Mouse (Mus musculus) kidney, adult 8-10 months (tissue): Measurements from ENCODE around the gene Mc3r.

Source experiments
- DNase-seq, 2 experiments: peaks; one replicate each; pipeline ENCODE4 v3.0.0; 2022

Mc3r gene

GRCm38 (mm10) chr2:172256418-172256817 lies 8.1 kb downstream of the Mc3r start:
- no peak for DNase-seq

- DNase-seq: no peak
Measured at GRCm38 (mm10) chr2:172256956-172257355, 8.7 kb downstream of the Mc3r start.

- DNase-seq: no peak
Measured at GRCm38 (mm10) chr2:172257471-172258065, 9.3 kb downstream of the Mc3r start.

DNA sequence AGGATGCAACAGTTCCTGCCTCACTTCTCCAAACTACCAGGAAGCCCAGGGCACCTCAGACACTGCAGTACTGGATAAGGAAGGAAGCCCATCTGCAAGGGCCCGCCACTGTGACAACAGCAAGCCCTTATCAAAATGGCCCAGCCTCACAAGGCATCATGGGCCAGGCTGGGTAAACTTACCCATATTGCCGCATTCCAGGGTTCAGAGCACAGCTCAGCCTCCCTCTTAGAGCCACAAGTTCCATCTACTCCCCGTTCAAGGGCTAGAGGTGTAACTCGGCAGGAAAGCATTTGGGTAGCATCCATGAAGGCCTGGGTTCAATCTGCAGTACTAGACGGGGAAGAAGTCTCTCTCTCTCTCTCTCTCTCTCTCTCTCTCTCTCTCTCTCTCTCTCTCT lies 11.8 kb downstream of the Mc3r start:
- DNase-seq: no peak

DNA sequence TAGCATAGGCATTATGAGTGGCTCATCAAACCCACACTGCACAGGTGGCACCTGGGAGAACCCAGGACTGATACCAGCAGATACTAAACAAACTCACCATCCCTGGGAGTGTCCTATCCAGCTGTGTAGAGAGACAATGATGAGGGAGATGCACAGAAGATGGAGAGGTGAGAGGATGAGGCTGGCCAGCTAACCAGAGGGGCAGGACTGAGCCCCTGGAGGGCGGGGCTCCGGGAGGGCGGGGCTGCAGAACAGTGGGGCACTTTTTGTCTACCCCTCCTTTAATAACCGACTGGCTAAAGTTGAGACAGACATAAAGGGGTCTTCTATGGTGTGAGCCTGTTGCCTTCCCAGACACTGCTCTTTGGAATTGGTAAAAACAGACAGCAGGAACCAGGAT lies 13.1 kb downstream of the Mc3r start:
- DNase-seq: no peak

DNA sequence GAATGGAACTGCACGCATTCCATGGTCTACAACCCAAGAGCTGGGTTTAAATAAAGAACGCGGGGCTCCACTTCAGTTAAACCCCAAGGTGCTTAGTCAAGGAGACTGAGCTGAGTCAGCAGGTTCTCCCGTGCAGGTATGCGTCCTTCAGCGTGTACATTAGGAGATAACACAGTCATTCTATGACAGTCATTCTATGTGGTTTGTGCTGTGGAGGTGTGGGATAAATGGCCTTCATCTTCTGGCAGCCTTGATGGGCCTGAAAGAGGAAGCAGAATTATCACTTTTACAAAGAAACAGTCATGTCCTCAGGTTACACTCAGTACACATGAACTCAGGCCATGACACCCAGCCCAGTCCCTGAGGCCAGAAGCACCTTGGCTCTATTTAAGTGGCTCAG lies 14.9 kb downstream of the Mc3r start:
- DNase-seq: no peak

DNA sequence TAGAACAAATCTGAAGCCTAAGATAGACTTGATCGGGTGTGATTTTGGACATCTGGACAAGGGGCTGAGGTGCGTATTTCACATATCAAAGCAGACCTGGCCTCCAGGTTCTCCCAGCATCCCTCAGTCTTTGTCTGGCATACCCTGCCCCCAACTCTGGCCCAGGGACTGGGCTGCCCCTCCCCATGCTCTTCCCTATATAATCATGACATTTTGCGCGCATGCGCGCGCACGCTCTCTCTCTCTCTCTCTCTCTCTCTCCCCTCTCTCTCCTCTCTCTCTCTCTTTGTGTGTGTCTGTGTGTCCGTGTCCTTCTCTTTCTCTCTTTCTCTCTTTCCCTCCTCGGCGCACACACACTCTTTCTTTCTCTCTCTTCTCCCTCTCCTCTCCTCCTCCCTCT lies 21.6 kb downstream of the Mc3r start:
- DNase-seq: no peak

DNA sequence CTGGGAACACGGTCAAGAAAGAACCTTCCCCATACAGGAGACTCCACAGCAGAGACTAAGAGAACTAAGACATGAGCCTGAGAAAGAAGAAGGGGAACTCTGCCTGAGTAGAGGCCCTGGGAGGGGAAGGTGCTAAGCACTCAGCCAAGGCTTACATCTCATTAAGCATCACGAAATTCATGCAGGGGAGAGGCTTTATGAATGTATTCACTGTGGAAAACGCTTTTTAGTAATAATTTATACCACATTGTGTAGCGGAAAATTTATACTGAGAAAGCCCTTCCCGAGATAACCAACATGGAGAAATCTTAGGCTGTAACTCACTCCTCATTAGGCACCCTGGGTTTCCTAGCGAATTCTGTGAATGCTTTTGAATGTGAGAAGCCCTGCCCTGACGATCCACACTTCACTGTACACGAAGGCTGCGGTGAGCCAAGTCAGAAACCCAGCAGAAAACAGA lies 22.2 kb downstream of the Mc3r start:
- no peak for DNase-seq

DNA sequence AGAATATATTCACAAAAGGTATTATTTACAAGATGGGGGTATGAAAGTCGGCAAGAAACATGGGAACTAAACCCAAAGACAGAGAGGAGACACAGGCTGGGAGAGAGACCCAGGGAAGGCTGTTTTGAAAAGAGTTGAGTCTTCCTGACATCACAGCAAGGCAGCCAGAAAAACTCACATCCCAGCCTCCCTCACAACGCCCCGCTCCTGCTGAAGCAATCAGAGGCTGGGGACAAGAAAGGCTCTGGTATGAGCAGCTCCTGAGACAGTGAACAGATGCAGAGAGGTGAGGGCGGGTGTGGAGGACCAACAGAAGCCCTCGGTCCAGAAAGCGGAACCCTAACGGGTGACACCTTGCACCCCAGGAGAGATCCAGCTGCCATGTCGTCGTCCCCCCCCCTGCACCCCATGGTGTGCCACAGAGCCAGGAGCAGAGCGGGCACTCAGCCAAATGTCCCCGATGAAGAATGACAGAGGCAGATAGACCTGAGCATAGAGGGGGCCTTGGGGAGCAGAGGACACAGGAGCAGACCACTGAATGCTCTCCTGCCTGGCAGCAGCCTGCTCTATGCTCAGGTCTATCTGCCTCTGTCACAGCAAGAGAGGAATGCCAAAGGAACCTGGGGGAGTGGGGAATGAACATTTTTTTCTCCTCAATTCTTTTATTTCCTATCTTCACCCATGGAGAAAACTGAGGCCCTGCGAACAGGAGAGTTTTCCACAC lies 22.8 kb downstream of the Mc3r start:
- DNase-seq: no peak

- no peak for DNase-seq
Measured at GRCm38 (mm10) chr2:172274662-172275061, 26.4 kb downstream of the Mc3r start.

GRCm38 (mm10) chr2:172276155-172276554 lies 27.9 kb downstream of the Mc3r start:
- no peak for DNase-seq

- DNase-seq: no peak
Measured at GRCm38 (mm10) chr2:172278979-172279378, 30.7 kb downstream of the Mc3r start.

DNA sequence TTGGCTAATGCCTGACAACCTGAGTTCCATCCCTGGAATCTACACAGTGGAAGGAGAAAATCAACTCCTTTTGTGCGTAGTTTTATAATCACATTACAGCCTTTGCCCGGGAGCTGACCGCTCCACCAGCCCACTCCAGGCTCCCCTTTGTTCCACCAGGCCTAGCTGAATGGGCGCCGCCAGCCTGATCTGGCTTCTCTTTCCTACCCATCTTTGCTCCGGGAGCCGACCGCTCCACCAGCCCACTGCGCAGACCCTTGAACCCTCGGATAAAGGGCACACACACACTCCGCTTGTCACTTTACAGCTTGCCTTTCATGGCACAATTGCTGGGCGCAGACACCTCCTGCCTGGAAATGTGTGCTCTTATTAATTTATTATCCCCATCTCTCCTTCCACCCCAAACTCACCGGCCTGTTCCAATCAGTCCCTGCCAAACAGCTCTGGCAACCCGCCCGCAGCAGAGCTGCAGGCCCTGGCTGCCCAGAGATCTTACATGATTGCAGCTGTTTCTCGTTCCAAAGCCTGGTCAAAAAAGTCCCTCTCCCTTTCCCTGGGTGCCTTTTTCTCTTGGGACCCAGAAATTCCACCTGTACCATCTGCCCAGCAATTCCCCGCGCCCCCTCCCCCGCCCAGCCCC lies 33.9 kb downstream of the Mc3r start:
- DNase-seq: no peak

DNA sequence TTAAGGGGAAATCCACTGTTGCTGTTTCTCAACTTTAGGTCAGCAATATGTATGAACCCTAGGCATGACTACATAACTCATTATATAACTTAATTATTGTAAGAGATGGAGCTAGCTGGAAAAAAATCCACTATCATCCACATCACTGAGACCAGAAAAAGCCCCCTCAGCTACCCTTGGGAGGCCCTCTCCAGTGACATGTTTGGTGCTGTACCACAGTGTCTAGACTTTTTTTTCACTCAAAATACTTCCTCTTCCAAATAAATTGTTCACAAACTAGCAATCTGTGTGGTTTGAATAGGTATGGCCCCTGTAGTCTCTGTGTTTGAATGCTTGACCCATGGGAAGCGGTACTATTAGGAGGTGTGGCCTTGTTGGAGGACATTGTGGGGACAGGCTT lies 39.4 kb downstream of the Mc3r start:
- no peak for DNase-seq

- DNase-seq: no peak
Measured at GRCm38 (mm10) chr2:172288965-172289364, 40.7 kb downstream of the Mc3r start.

- DNase-seq: no peak
Measured at GRCm38 (mm10) chr2:172289632-172290031, 41.3 kb downstream of the Mc3r start.

- no peak for DNase-seq
Measured at GRCm38 (mm10) chr2:172290474-172290873, 42.2 kb downstream of the Mc3r start.

- DNase-seq: no peak
Measured at GRCm38 (mm10) chr2:172291025-172291424, 42.7 kb downstream of the Mc3r start.

DNA sequence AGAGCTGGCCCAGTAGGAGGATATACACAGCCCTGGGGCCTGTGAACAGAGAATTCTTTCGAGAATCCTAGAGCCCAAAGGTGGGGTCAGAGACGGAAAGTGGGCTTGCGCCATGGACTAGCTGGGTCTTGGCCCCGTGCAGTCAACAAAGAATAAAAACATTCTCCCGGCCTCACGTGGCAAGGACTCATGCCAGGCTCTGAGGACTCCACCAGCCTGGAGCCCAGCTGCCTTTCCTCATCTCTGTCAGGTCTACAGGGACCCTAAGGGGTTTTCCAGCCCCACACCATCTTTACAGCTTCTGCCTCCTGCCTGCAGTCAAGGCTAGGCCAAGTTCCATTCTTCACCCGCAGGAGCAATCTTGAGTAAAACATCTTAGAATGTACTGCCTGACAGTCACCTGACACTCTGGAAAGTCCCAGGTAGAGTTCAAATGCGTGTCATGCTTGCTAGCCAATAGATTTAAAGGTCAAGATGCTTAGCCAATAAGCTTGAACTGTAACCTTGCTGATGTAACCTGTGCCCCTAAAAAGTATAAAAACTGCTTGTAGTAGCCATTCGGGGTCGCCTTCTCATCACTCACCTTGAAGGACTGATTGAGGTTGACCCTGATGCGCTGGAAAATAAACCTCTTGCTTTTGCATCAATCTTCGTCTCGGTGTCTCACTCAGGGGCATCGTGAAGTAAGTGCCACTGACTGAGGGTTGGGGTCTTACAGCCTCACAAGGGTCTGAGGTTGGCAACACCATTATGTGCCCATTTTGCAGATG lies 43.6 kb downstream of the Mc3r start:
- no peak for DNase-seq

GRCm38 (mm10) chr2:172292525-172293405 lies 44.5 kb downstream of the Mc3r start:
- DNase-seq: no peak

- no peak for DNase-seq
Measured at GRCm38 (mm10) chr2:172298083-172298482, 49.8 kb downstream of the Mc3r start.

DNA sequence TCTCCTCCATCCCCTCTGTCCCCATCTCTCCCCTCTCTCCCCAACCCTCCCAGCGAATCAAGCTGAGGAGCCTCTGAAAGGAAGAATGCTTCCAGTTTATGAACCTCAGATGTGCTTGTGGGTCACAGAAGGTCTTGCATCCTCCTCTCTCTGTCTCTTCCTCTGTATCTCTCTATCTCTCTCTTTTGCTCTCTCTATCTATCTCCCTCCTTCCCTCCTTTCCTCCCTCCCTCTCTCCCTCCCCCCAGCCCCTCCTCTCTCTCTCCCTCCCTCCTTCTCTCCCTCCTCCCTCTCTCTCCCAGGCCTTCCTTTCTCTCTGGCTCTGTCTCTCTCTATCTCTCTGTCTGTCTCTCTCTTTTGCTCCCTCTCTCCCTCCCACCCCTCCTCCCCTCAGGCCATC lies 50.2 kb downstream of the Mc3r start:
- DNase-seq: no peak
